Mouse (Mus musculus) heart, adult 9 months (tissue): Measurements from ENCODE around the gene Cdc45.
A peak's percentile ranks its signal among the peaks of the same experiment; 100 is the strongest.
"Not testable (repeated sequence)": the region's sequence is repeated elsewhere in the genome, so short reads cannot be mapped to it uniquely, and the experiment has no call there.

ENCODE experiments used
- DNase-seq, 2 experiments: peaks; one replicate each; pipeline ENCODE4 v3.0.0; 2022; ENCODE audit warnings: low spot score in 2 of 2

The Cdc45 gene

GRCm38 (mm10) chr16:18811468-18812384 lies at the start of gene Cdc45, which contains the start of gene Ufd1:
Gene Cdc45, minus strand, starts transcription at chr16:18811987.
Gene Ufd1, plus strand, starts transcription at chr16:18811779.
- DNase-seq, result peak; percentile 94 to 97

- peak; percentile 73 to 76 for DNase-seq
Measured at GRCm38 (mm10) chr16:18860186-18860585, 48.4 kb upstream of the Cdc45 start.

- DNase-seq, result peak; percentile 44 to 74
Measured at GRCm38 (mm10) chr16:18858551-18858950, 46.8 kb upstream of the Cdc45 start.

GRCm38 (mm10) chr16:18849521-18850190 lies 37.9 kb upstream of the Cdc45 start:
- DNase-seq, result not testable (repeated sequence)

- DNase-seq, result no peak
Measured at GRCm38 (mm10) chr16:18846301-18846820, 34.6 kb upstream of the Cdc45 start.

GRCm38 (mm10) chr16:18838346-18838745 lies 26.6 kb upstream of the Cdc45 start:
- DNase-seq, result peak; percentile 14 to 36

- peak; percentile 93 to 96 for DNase-seq
Measured at GRCm38 (mm10) chr16:18836468-18837208, 24.9 kb upstream of the Cdc45 start, which contains the start of the genes 2510002D24Rik and Gm28539. Gene 2510002D24Rik, plus strand, starts transcription at chr16:18836578. Gene Gm28539, plus strand, starts transcription at chr16:18836584.

- DNase-seq, result no peak
Measured at GRCm38 (mm10) chr16:18836073-18836467, 24.3 kb upstream of the Cdc45 start.

GRCm38 (mm10) chr16:18833486-18833885 lies 21.7 kb upstream of the Cdc45 start:
- no peak for DNase-seq

GRCm38 (mm10) chr16:18829102-18829501 lies 17.3 kb upstream of the Cdc45 start:
- no peak for DNase-seq

GRCm38 (mm10) chr16:18828630-18829029 lies 16.8 kb upstream of the Cdc45 start:
- DNase-seq, result no peak

- no peak for DNase-seq
Measured at GRCm38 (mm10) chr16:18822925-18823324, 11.1 kb upstream of the Cdc45 start.

- no peak for DNase-seq
Measured at GRCm38 (mm10) chr16:18822356-18822755, 10.6 kb upstream of the Cdc45 start.

GRCm38 (mm10) chr16:18812385-18812910 lies 661 bp upstream of the Cdc45 start:
- DNase-seq, result no peak

GRCm38 (mm10) chr16:18811032-18811431 lies 755 bp downstream of the Cdc45 start:
- no peak for DNase-seq

GRCm38 (mm10) chr16:18809001-18809400 lies 2.8 kb downstream of the Cdc45 start:
- DNase-seq, result no peak

GRCm38 (mm10) chr16:18805746-18806145 lies 6.0 kb downstream of the Cdc45 start:
- DNase-seq, result no peak

GRCm38 (mm10) chr16:18798841-18799240 lies 12.9 kb downstream of the Cdc45 start:
- DNase-seq, result peak in 1 of 2 experiments; percentile 27

GRCm38 (mm10) chr16:18798151-18798550 lies 13.6 kb downstream of the Cdc45 start:
- DNase-seq, result no peak

GRCm38 (mm10) chr16:18796645-18797044 lies 15.1 kb downstream of the Cdc45 start:
- no peak for DNase-seq

- peak in 1 of 2 experiments; percentile 8 for DNase-seq
Measured at GRCm38 (mm10) chr16:18795223-18795899, 16.4 kb downstream of the Cdc45 start.
